Mouse (Mus musculus): ENCODE results near the gene Traf3.

DNA sequence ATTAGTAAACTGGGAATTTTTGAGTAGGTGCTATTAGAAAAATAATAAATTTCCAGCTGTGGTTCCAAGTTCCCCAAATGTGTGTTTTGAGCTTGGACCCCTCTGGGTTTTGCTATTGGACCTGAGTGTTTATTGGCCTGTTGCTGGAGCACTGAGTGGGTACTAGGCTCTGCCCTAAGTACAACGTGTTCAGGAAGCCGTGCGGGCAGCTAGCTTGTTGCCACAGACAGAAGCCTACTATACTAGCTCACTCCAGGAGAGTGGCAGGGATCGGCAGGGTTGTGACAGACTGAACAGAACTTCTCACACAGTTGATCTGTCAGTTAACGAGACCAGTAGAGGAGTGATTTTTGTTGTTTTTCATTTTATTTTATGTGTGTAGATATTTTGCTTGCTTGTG lies 24.2 kb downstream of the Traf3 start:
- TF ChIP-seq CTCF (IDR thresholded peaks at IDR 0.05) (no peak), EP300 (IDR thresholded peaks at IDR 0.05; ENCODE audit: insufficient read depth, low read depth, low read length) (no peak)
